ENCODE assay signal across 8 mouse cellular contexts in the genomic region with DNA sequence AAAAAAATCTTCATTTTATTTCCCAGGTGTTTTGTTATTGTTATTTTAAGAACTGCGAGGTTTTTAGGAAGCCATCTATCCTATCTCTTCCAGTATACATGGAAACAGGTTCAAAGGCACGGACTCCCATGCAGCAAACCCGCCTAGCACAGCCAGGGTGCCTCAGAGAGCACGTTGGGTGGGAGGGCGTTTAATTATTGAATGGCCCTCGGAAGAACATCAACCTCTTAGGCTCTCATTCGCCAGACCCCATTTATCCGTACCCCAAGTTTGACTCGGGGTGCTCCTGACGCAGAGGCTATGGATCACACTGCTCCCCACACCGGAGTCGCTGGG. TPM values are rescaled to one million over a fixed set of nuclear protein-coding genes. Genes with fewer than 3 reads are reported as not detected.
A peak's percentile ranks its signal among the peaks of the same experiment; 100 is the strongest.
DNase-seq lines count a peak whose midpoint lies in the region; ATAC-seq and TF ChIP-seq lines count a peak whose summit lies in the region.

No protein-coding gene starts in this region.

- H3K27ac ChIP-seq in liver, adult 2 months (replicated peaks; ENCODE audit: insufficient read depth, low read depth, low read length) = peak overlapping the region; percentile 57; the same call in 1 of the 2 replicates
- peak overlapping the region; percentile 84 for H3K27ac ChIP-seq in hindbrain, embryonic 15.5 days (replicated peaks)
- peak overlapping the region; percentile 91; the same call in 1 of the 2 replicates for H3K27ac ChIP-seq in midbrain, embryonic 16.5 days (ENCODE audit: low read length)

- peak overlapping the region; percentile 74 for H3K4me3 ChIP-seq in liver, adult 2 months (ENCODE audit: insufficient read depth, low read depth, low read length)
- peak overlapping the region; percentile 78 for H3K4me3 ChIP-seq in hindbrain, embryonic 15.5 days
- H3K4me3 ChIP-seq in midbrain, embryonic 16.5 days (ENCODE audit: low read depth, low read length) = peak overlapping the region; percentile 95

- peak overlapping the region; percentile 77 for H3K4me2 ChIP-seq in hindbrain, embryonic 15.5 days
- H3K4me2 ChIP-seq in midbrain, embryonic 16.5 days (ENCODE audit: low read length) = peak overlapping the region; percentile 82

- no peaks in the 10 kb centered on the region for H3K9me3 ChIP-seq in hindbrain, embryonic 15.5 days
- H3K9me3 ChIP-seq in midbrain, embryonic 16.5 days (replicated peaks; ENCODE audit: control insufficient read depth, low read length, poor library complexity, severe bottlenecking) = no peaks in the 10 kb centered on the region

- no peaks in the 10 kb centered on the region for H3K27me3 ChIP-seq in liver, adult 2 months (ENCODE audit: control insufficient read depth, insufficient read depth, low read length)
- H3K27me3 ChIP-seq in hindbrain, embryonic 15.5 days = no peaks in the 10 kb centered on the region
- H3K27me3 ChIP-seq in midbrain, embryonic 16.5 days (ENCODE audit: control insufficient read depth, insufficient read depth, low read depth, low read length) = no peaks in the 10 kb centered on the region

- H3K9ac ChIP-seq in liver, adult 2 months (ENCODE audit: low read depth, low read length) = peak overlapping the region; percentile 90
- peak overlapping the region; percentile 81 for H3K9ac ChIP-seq in hindbrain, embryonic 15.5 days
- H3K9ac ChIP-seq in midbrain, embryonic 16.5 days (ENCODE audit: low read depth, low read length) = peak overlapping the region; percentile 93

- H3K36me3 ChIP-seq in liver, adult 2 months (ENCODE audit: control insufficient read depth, insufficient read depth, low read length) = peaks cover 13% of the 10 kb centered on the region
- H3K36me3 ChIP-seq in hindbrain, embryonic 15.5 days = peaks cover 22% of the 10 kb centered on the region
- peaks cover 11% of the 10 kb centered on the region for H3K36me3 ChIP-seq in midbrain, embryonic 16.5 days (ENCODE audit: control insufficient read depth, insufficient read depth, low read length)

- peak; percentile 3; the same call in 1 of the 2 replicates for ATAC-seq in hindbrain, embryonic 15.5 days (ENCODE audit: low FRiP score, low read depth)
- ATAC-seq in midbrain, embryonic 16.5 days = no peak; the same call in 1 of the 2 replicates
- ATAC-seq in inflammation-experienced regulatory T-cells, adult 6 months = no peak

- TF ChIP-seq POLR2A in liver, adult 2 months (IDR thresholded peaks at IDR 0.05; ENCODE audit: extremely low read depth, insufficient read depth, low read length) = no peak

- peaks cover 4% of the 10 kb centered on the region; the same call in 1 of the 2 replicates for H3K4me1 ChIP-seq in liver, adult 2 months (ENCODE audit: control insufficient read depth, insufficient read depth, low read length)
- peaks cover 28% of the 10 kb centered on the region for H3K4me1 ChIP-seq in hindbrain, embryonic 15.5 days (replicated peaks)
- H3K4me1 ChIP-seq in midbrain, embryonic 16.5 days (ENCODE audit: control insufficient read depth, insufficient read depth, low read length) = peaks cover 16% of the 10 kb centered on the region

- peak; percentile 12 for DNase-seq in liver, adult 2 months (ENCODE audit: extremely low read depth, low read depth, low spot score)
- DNase-seq in liver = no peak
- peak; percentile 37 for DNase-seq in brain, adult 2 months (ENCODE audit: low read depth, low spot score)
- DNase-seq in thymus, postnatal 14 days = no peak
- no peak for DNase-seq in spleen, postnatal 14 days (ENCODE audit: low spot score in 2 of 2)

- TF ChIP-seq CTCF in liver, adult 2 months (IDR thresholded peaks at IDR 0.05; ENCODE audit: low read depth, low read length) = peak; percentile 28; the same call in 1 of the 2 replicates

- H3K79me2 ChIP-seq in liver, adult 2 months (ENCODE audit: control insufficient read depth, insufficient read depth, low read length) = peaks cover 6% of the 10 kb centered on the region

- WGBS in liver, adult 2 months = 9% methylated on average over 12 of the region's 12 CpGs
- WGBS in hindbrain, embryonic 15.5 days = 7% methylated on average over 12 of the region's 12 CpGs
- WGBS in midbrain, embryonic 16.5 days = 5% methylated on average over 12 of the region's 12 CpGs

RNA-seq across cellular contexts. Expression of a gene that starts 1.6 kb away (rescaled TPM):
- 2.8 and 3.3 TPM in 2 replicates for total RNA-seq in liver, adult 2 months (2014; rRNA removed)
- 5.7 and 6.4 TPM in 2 replicates for polyA plus RNA-seq in liver, adult 2 months (2012; rRNA removed)
- 14.7 and 14.8 TPM in 2 replicates for polyA plus RNA-seq in hindbrain, embryonic 15.5 days (2015; fragmentation: Nextera tagmentation; extraction: Ambion mirVana)
- polyA plus RNA-seq in midbrain, embryonic 16.5 days (2015; fragmentation: Nextera tagmentation; extraction: Ambion mirVana) = 14.1 TPM in 2 replicates
- polyA plus RNA-seq in inflammation-experienced regulatory T-cells, adult 6 months (2017; shearing (Covaris generic)) = 1 to 10 TPM; 4.1 to 6.5 (median 5.7) TPM

RNA-seq across cellular contexts. Expression of a gene that starts 39.3 kb away (rescaled TPM):
- total RNA-seq in liver, adult 2 months (2014; rRNA removed) = 8.9 and 9.4 TPM in 2 replicates
- polyA plus RNA-seq in liver, adult 2 months (2012; rRNA removed) = 9.7 and 14.4 TPM in 2 replicates
- polyA plus RNA-seq in hindbrain, embryonic 15.5 days (2015; fragmentation: Nextera tagmentation; extraction: Ambion mirVana) = 20.8 and 22.6 TPM in 2 replicates
- 16.9 and 18.0 TPM in 2 replicates for polyA plus RNA-seq in midbrain, embryonic 16.5 days (2015; fragmentation: Nextera tagmentation; extraction: Ambion mirVana)
- polyA plus RNA-seq in inflammation-experienced regulatory T-cells, adult 6 months (2017; shearing (Covaris generic)) = 10 to 100 TPM in 1 of 3 experiments, 1 to 10 TPM in 2; 6.9 to 10.9 (median 7.4) TPM

Comparison
In these comparisons a context has a peak if more than half of its experiments do, and no peak if none do; other contexts are left out.
1. DNase-seq: peak in liver, adult 2 months (single experiment) and brain, adult 2 months (single experiment); none in liver (single experiment), thymus, postnatal 14 days (single experiment) and spleen, postnatal 14 days (0 of 2).
2. Peak in every context shown above with its lines, with median percentiles within 50 percentile points of each other: H3K27ac ChIP-seq, H3K4me3 ChIP-seq and H3K9ac ChIP-seq.